Mouse (Mus musculus): ENCODE results near the gene Hnrnpa0. TPM values are rescaled to one million over a fixed set of nuclear protein-coding genes. Genes with fewer than 3 reads are reported as not detected.

The Hnrnpa0 gene
- polyA plus RNA-seq, 1 experiment from 2014 or later, result 54.5 TPM

- Histone ChIP-seq H3K27me3 (ENCODE audit: control insufficient read depth, insufficient read depth, low read length) (no peaks in the 10 kb centered on the region), H3K4me3 (ENCODE audit: low read depth, low read length) (no peak overlapping the region), H3K4me2 (ENCODE audit: low read depth, severe bottlenecking) (no peak overlapping the region), H3K4me1 (ENCODE audit: control insufficient read depth, insufficient read depth, low read length) (peaks cover 14% of the 10 kb centered on the region), H3K36me3 (ENCODE audit: control insufficient read depth, insufficient read depth, low read length) (no peaks in the 10 kb centered on the region), H3K27ac (replicated peaks; ENCODE audit: low read depth, low read length) (no peak overlapping the region), H3K9ac (ENCODE audit: low read length) (no peak overlapping the region), H3K9me3 (ENCODE audit: control insufficient read depth, low read length) (no peaks in the 10 kb centered on the region)
- ATAC-seq (ENCODE audit: insufficient number of reproducible peaks, low FRiP score, low TSS enrichment, low read depth) (no peak), DNase-seq (ENCODE audit: low spot score) (no peak)
- 95% methylated on average over 6 of the region's 6 CpGs for WGBS
These were observed 17.1 kb downstream of the Hnrnpa0 start for GRCm38 (mm10) chr13:58111306-58111705.

DNA sequence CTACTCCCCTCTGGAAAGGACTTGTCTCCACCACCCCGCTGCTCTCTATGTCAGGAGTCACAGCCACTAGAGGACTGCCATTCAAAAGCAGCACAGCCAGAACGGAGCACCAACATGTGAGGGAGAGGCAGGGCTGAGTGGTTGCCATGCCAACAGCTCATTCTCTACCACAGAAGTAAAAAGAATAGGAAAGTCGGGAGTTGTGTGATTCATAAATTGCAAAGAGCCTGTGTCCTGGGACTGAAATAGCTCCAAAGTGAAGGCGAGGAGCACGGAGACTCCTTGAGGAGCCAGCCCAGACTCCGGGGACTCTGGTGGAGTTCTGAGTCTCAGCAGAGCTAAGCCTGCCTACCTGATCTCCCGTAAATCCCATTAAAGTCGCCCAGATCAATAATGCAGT, 37.7 kb downstream of the Hnrnpa0 start:
- no peak overlapping the region for H3K9ac ChIP-seq (ENCODE audit: low read length)
- no peak overlapping the region for H3K4me2 ChIP-seq (ENCODE audit: low read depth, severe bottlenecking)
- H3K4me3 ChIP-seq (ENCODE audit: low read depth, low read length), result no peak overlapping the region
- H3K27me3 ChIP-seq (ENCODE audit: control insufficient read depth, insufficient read depth, low read length), result no peaks in the 10 kb centered on the region
- H3K9me3 ChIP-seq (ENCODE audit: control insufficient read depth, low read length), result no peaks in the 10 kb centered on the region
- DNase-seq (ENCODE audit: low spot score) (no peak), ATAC-seq (ENCODE audit: insufficient number of reproducible peaks, low FRiP score, low TSS enrichment, low read depth) (no peak)
- no peak overlapping the region for H3K27ac ChIP-seq (replicated peaks; ENCODE audit: low read depth, low read length)
- H3K4me1 ChIP-seq (ENCODE audit: control insufficient read depth, insufficient read depth, low read length), result no peaks in the 10 kb centered on the region
- 54% methylated on average over 8 of the region's 8 CpGs for WGBS
- H3K36me3 ChIP-seq (ENCODE audit: control insufficient read depth, insufficient read depth, low read length), result no peaks in the 10 kb centered on the region

GRCm38 (mm10) chr13:58084396-58084795, 44.0 kb downstream of the Hnrnpa0 start:
- Histone ChIP-seq H3K9ac (ENCODE audit: low read length) (no peak overlapping the region), H3K27ac (replicated peaks; ENCODE audit: low read depth, low read length) (no peak overlapping the region), H3K4me1 (ENCODE audit: control insufficient read depth, insufficient read depth, low read length) (no peaks in the 10 kb centered on the region), H3K36me3 (ENCODE audit: control insufficient read depth, insufficient read depth, low read length) (no peaks in the 10 kb centered on the region), H3K4me2 (ENCODE audit: low read depth, severe bottlenecking) (no peak overlapping the region), H3K4me3 (ENCODE audit: low read depth, low read length) (no peak overlapping the region), H3K9me3 (ENCODE audit: control insufficient read depth, low read length) (no peaks in the 10 kb centered on the region), H3K27me3 (ENCODE audit: control insufficient read depth, insufficient read depth, low read length) (no peaks in the 10 kb centered on the region)
- WGBS, result 86% methylated on average over 5 of the region's 5 CpGs
- ATAC-seq (ENCODE audit: insufficient number of reproducible peaks, low FRiP score, low TSS enrichment, low read depth) (no peak), DNase-seq (ENCODE audit: low spot score) (no peak)

- no peak for ATAC-seq (ENCODE audit: insufficient number of reproducible peaks, low FRiP score, low TSS enrichment, low read depth)
- no peak overlapping the region for H3K27ac ChIP-seq (replicated peaks; ENCODE audit: low read depth, low read length)
- no peak for DNase-seq (ENCODE audit: low spot score)
- 77% methylated on average over 11 of the region's 11 CpGs for WGBS
- no peaks in the 10 kb centered on the region for H3K36me3 ChIP-seq (ENCODE audit: control insufficient read depth, insufficient read depth, low read length)
- H3K9ac ChIP-seq (ENCODE audit: low read length), result no peak overlapping the region
- H3K9me3 ChIP-seq (ENCODE audit: control insufficient read depth, low read length), result no peaks in the 10 kb centered on the region
- H3K4me3 ChIP-seq (ENCODE audit: low read depth, low read length), result no peak overlapping the region
- no peaks in the 10 kb centered on the region for H3K27me3 ChIP-seq (ENCODE audit: control insufficient read depth, insufficient read depth, low read length)
- no peak overlapping the region for H3K4me2 ChIP-seq (ENCODE audit: low read depth, severe bottlenecking)
- no peaks in the 10 kb centered on the region for H3K4me1 ChIP-seq (ENCODE audit: control insufficient read depth, insufficient read depth, low read length)
These were observed 44.8 kb downstream of the Hnrnpa0 start for GRCm38 (mm10) chr13:58083521-58083920.

DNA sequence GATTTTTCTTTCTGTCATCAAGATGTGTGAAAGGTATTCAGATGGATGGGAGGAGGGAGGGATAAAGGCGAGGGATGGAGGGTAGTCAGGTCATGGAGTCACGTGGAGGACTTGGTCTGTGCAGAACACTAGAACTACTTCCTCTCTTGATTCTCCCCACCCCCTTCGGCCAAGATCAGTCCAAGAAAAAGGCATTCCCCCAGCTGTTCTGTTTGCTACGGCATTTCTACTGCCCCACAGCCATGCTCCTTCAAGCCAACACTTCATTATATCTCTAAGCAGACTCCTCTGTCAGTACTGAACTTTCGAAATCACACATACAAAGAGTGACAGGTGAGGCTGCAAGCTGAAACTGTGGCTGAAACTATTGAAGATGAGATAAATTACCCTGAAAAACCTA, 45.3 kb downstream of the Hnrnpa0 start:
- no peaks in the 10 kb centered on the region for H3K4me1 ChIP-seq (ENCODE audit: control insufficient read depth, insufficient read depth, low read length)
- no peaks in the 10 kb centered on the region for H3K27me3 ChIP-seq (ENCODE audit: control insufficient read depth, insufficient read depth, low read length)
- 74% methylated on average over 5 of the region's 5 CpGs for WGBS
- H3K4me3 ChIP-seq (ENCODE audit: low read depth, low read length), result no peak overlapping the region
- no peak overlapping the region for H3K4me2 ChIP-seq (ENCODE audit: low read depth, severe bottlenecking)
- no peak for DNase-seq (ENCODE audit: low spot score)
- no peak for ATAC-seq (ENCODE audit: insufficient number of reproducible peaks, low FRiP score, low TSS enrichment, low read depth)
- H3K36me3 ChIP-seq (ENCODE audit: control insufficient read depth, insufficient read depth, low read length), result no peaks in the 10 kb centered on the region
- H3K9me3 ChIP-seq (ENCODE audit: control insufficient read depth, low read length), result no peaks in the 10 kb centered on the region
- no peak overlapping the region for H3K9ac ChIP-seq (ENCODE audit: low read length)
- H3K27ac ChIP-seq (replicated peaks; ENCODE audit: low read depth, low read length), result no peak overlapping the region

DNA sequence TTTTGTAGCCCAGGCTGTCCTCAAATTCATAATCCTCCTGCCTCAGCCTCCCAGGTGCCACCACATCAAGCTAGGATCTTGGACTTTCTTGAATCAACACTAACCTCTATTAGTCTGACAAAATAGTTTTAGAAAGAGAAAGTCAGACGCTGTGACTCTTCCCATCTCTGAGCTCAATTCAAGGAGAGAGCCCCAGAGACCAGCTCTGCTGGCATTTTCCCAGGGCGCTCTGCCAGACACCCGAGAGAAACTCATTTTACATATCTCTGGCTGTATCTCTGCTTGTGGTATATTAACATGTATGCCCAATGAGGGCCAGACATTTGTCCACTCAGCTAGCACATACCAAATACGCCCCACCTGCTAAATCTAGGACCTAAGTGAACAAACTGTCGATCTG, 50.0 kb downstream of the Hnrnpa0 start:
- no peaks in the 10 kb centered on the region for H3K36me3 ChIP-seq (ENCODE audit: control insufficient read depth, insufficient read depth, low read length)
- WGBS, result 89% methylated on average over 5 of the region's 5 CpGs
- H3K9me3 ChIP-seq (ENCODE audit: control insufficient read depth, low read length), result no peaks in the 10 kb centered on the region
- ATAC-seq (ENCODE audit: insufficient number of reproducible peaks, low FRiP score, low TSS enrichment, low read depth) (no peak), DNase-seq (ENCODE audit: low spot score) (no peak)
- no peaks in the 10 kb centered on the region for H3K4me1 ChIP-seq (ENCODE audit: control insufficient read depth, insufficient read depth, low read length)
- no peak overlapping the region for H3K9ac ChIP-seq (ENCODE audit: low read length)
- no peak overlapping the region for H3K4me2 ChIP-seq (ENCODE audit: low read depth, severe bottlenecking)
- H3K27me3 ChIP-seq (ENCODE audit: control insufficient read depth, insufficient read depth, low read length), result no peaks in the 10 kb centered on the region
- H3K27ac ChIP-seq (replicated peaks; ENCODE audit: low read depth, low read length), result no peak overlapping the region
- H3K4me3 ChIP-seq (ENCODE audit: low read depth, low read length), result no peak overlapping the region

Other genes with a start within 250 kb of the Hnrnpa0 start
- gene Spock1, start 220.2 kb downstream of the Hnrnpa0 start, polyA plus RNA-seq (2014; fragmentation: Nextera tagmentation; extraction: Ambion mirVana), result 1.2 TPM in 2 replicates
- gene Klhl3, start 15.0 kb downstream of the Hnrnpa0 start, polyA plus RNA-seq (2014; fragmentation: Nextera tagmentation; extraction: Ambion mirVana), result 3.5 and 3.8 TPM in 2 replicates
- 39.4 and 42.1 TPM in 2 replicates for gene Idnk, start 29.1 kb upstream of the Hnrnpa0 start, polyA plus RNA-seq (2014; fragmentation: Nextera tagmentation; extraction: Ambion mirVana)
- 136 and 160 TPM in 2 replicates for gene Ubqln1, start 87.1 kb upstream of the Hnrnpa0 start, polyA plus RNA-seq (2014; fragmentation: Nextera tagmentation; extraction: Ambion mirVana)
- 22.9 and 23.3 TPM in 2 replicates for gene Gkap1, start 147.1 kb upstream of the Hnrnpa0 start, polyA plus RNA-seq (2014; fragmentation: Nextera tagmentation; extraction: Ambion mirVana)
- gene Kif27, start 230.6 kb upstream of the Hnrnpa0 start, polyA plus RNA-seq (2014; fragmentation: Nextera tagmentation; extraction: Ambion mirVana), result 1.0 and 1.1 TPM in 2 replicates

Measured in limb, embryonic 11.5 days (tissue).